Mouse (Mus musculus) hindbrain, embryonic 16.5 days (tissue): ENCODE results near the gene Nfyc. TPM values are rescaled to one million over a fixed set of nuclear protein-coding genes. Genes with fewer than 3 reads are reported as not detected.

Experiments used
- ATAC-seq: fragments of 200-750 bp; cut with Nextera tagmentation; 2 replicates; pipeline ENCODE4 v1.8.0; 2017; ENCODE audit warnings: moderate TSS enrichment, moderate library complexity
- H3K27ac ChIP-seq: fragments of 300-500 bp; sonication (generic); 2 replicates; pipeline ENCODE4 v1.5.1; 2014; ENCODE audit warnings: low read depth, mild to moderate bottlenecking, control low read depth, low read length, moderate library complexity
- H3K27me3 ChIP-seq: fragments of 300-500 bp; sonication (generic); replicated peaks from 2 replicates; pipeline ENCODE4 v1.6.1; 2014; ENCODE audit warnings: low read length; ENCODE audit not compliant: control insufficient read depth, insufficient read depth
- H3K36me3 ChIP-seq: fragments of 300-500 bp; sonication (generic); 2 replicates; pipeline ENCODE4 v1.6.1; 2014; ENCODE audit warnings: mild to moderate bottlenecking, low read length, moderate library complexity, mixed read lengths; ENCODE audit not compliant: control insufficient read depth, insufficient read depth
- H3K4me1 ChIP-seq: fragments of 300-500 bp; sonication (generic); 2 replicates; pipeline ENCODE4 v1.6.1; 2014; ENCODE audit warnings: low read depth, low read length; ENCODE audit not compliant: control insufficient read depth, insufficient read depth
- H3K4me2 ChIP-seq: fragments of 300-500 bp; sonication (generic); 2 replicates; pipeline ENCODE4 v1.6.1; 2014; ENCODE audit warnings: mild to moderate bottlenecking, low read length, control low read depth, moderate library complexity
- H3K4me3 ChIP-seq: fragments of 300-500 bp; sonication (generic); 2 replicates; pipeline ENCODE4 v1.5.1; 2014; ENCODE audit warnings: mild to moderate bottlenecking, low read length, control low read depth, moderate library complexity
- H3K9ac ChIP-seq: fragments of 300-500 bp; sonication (generic); 2 replicates; pipeline ENCODE4 v1.6.1; 2014; ENCODE audit warnings: low read depth, mild to moderate bottlenecking, control low read depth, low read length, moderate library complexity
- H3K9me3 ChIP-seq: fragments of 300-500 bp; sonication (generic); 2 replicates; pipeline ENCODE4 v1.6.1; 2014; ENCODE audit warnings: mild to moderate bottlenecking, low read length, moderate library complexity; ENCODE audit not compliant: control insufficient read depth
- WGBS: fragments of 180-500 bp; shearing (Covaris S2); extraction: QIAGEN DNeasy Blood & Tissue Kit; methylation state at CpG from one replicate; pipeline ENCODE4 v1.1.7; 2014; 5-methylcytosine and 5-hydroxymethylcytosine counted together
- polyA plus RNA-seq: library from polyadenylated mRNA; unstranded; fragments of >200 nt; fragmentation: Nextera tagmentation; extraction: Ambion mirVana; gene quantifications from 2 replicates; pipeline ENCODE4 v1.2.1, GENCODE M21; 2015

The Nfyc gene
- polyA plus RNA-seq, 1 experiment from 2014 or later, result 75.8 TPM

GRCm38 (mm10) chr4:120797985-120798725, 33.2 kb downstream of the Nfyc start:
- H3K4me1 ChIP-seq, result no peaks in the 10 kb centered on the region; the same call in 1 of the 2 replicates
- no peak overlapping the region for H3K9ac ChIP-seq
- no peak overlapping the region for H3K27ac ChIP-seq
- ATAC-seq, result no peak
- H3K9me3 ChIP-seq, result no peaks in the 10 kb centered on the region
- H3K36me3 ChIP-seq, result no peaks in the 10 kb centered on the region
- H3K27me3 ChIP-seq, result no peaks in the 10 kb centered on the region
- no peak overlapping the region for H3K4me3 ChIP-seq
- H3K4me2 ChIP-seq, result no peak overlapping the region
- WGBS, result 92% methylated on average over 4 of the region's 5 CpGs

- no peaks in the 10 kb centered on the region for H3K27me3 ChIP-seq
- no peaks in the 10 kb centered on the region for H3K9me3 ChIP-seq
- H3K4me1 ChIP-seq, result no peaks in the 10 kb centered on the region; the same call in 1 of the 2 replicates
- H3K4me3 ChIP-seq, result no peak overlapping the region
- no peak overlapping the region for H3K4me2 ChIP-seq
- ATAC-seq, result no peak
- 96% methylated on average over 2 of the region's 2 CpGs for WGBS
- H3K27ac ChIP-seq, result no peak overlapping the region
- H3K36me3 ChIP-seq, result no peaks in the 10 kb centered on the region
- no peak overlapping the region for H3K9ac ChIP-seq
Measured at GRCm38 (mm10) chr4:120796687-120797086, 34.7 kb downstream of the Nfyc start.

- Histone ChIP-seq H3K27ac (no peak overlapping the region), H3K4me2 (no peak overlapping the region), H3K4me3 (no peak overlapping the region), H3K9ac (no peak overlapping the region), H3K4me1 (no peaks in the 10 kb centered on the region; the same call in 1 of the 2 replicates), H3K9me3 (no peaks in the 10 kb centered on the region), H3K27me3 (no peaks in the 10 kb centered on the region), H3K36me3 (no peaks in the 10 kb centered on the region)
- 91% methylated on average over 1 of the region's 1 CpGs for WGBS
- ATAC-seq, result no peak
Measured at GRCm38 (mm10) chr4:120795646-120796045, 35.7 kb downstream of the Nfyc start.

- ATAC-seq, result no peak
- no peaks in the 10 kb centered on the region for H3K4me1 ChIP-seq
- no peaks in the 10 kb centered on the region for H3K27me3 ChIP-seq
- H3K9me3 ChIP-seq, result no peaks in the 10 kb centered on the region
- no peak overlapping the region for H3K27ac ChIP-seq
- no peak overlapping the region for H3K9ac ChIP-seq
- H3K4me2 ChIP-seq, result no peak overlapping the region
- H3K4me3 ChIP-seq, result no peak overlapping the region
- peaks cover 5% of the 10 kb centered on the region; the same call in 1 of the 2 replicates for H3K36me3 ChIP-seq
- WGBS, result 86% methylated on average over 2 of the region's 2 CpGs
Measured at GRCm38 (mm10) chr4:120792918-120793317, 38.5 kb downstream of the Nfyc start.

- H3K27ac ChIP-seq, result no peak overlapping the region
- peaks cover 5% of the 10 kb centered on the region; the same call in 1 of the 2 replicates for H3K36me3 ChIP-seq
- H3K4me3 ChIP-seq, result no peak overlapping the region
- no peaks in the 10 kb centered on the region for H3K4me1 ChIP-seq
- no peak overlapping the region for H3K4me2 ChIP-seq
- 94% methylated on average over 4 of the region's 4 CpGs for WGBS
- H3K9me3 ChIP-seq, result no peaks in the 10 kb centered on the region
- no peak overlapping the region for H3K9ac ChIP-seq
- H3K27me3 ChIP-seq, result no peaks in the 10 kb centered on the region
- no peak for ATAC-seq
Measured at GRCm38 (mm10) chr4:120790027-120790426, 41.3 kb downstream of the Nfyc start.

GRCm38 (mm10) chr4:120755801-120756200, 75.6 kb downstream of the Nfyc start:
- Histone ChIP-seq H3K4me1 (no peaks in the 10 kb centered on the region), H3K4me2 (no peak overlapping the region), H3K27ac (no peak overlapping the region), H3K9ac (no peak overlapping the region), H3K36me3 (peaks cover 24% of the 10 kb centered on the region), H3K4me3 (no peak overlapping the region), H3K9me3 (no peaks in the 10 kb centered on the region), H3K27me3 (no peaks in the 10 kb centered on the region)
- 59% methylated on average over 5 of the region's 5 CpGs for WGBS
- ATAC-seq, result no peak

GRCm38 (mm10) chr4:120755299-120755698, 76.1 kb downstream of the Nfyc start:
- Histone ChIP-seq H3K4me1 (no peaks in the 10 kb centered on the region), H3K27ac (no peak overlapping the region), H3K9ac (no peak overlapping the region), H3K36me3 (peaks cover 22% of the 10 kb centered on the region), H3K4me2 (no peak overlapping the region), H3K9me3 (no peaks in the 10 kb centered on the region), H3K4me3 (no peak overlapping the region), H3K27me3 (peaks cover under 1% of the 10 kb centered on the region)
- WGBS, result 0% methylated on average over 1 of the region's 1 CpGs
- ATAC-seq, result peak; percentile 50; the same call in 1 of the 2 replicates

- 51% methylated on average over 2 of the region's 2 CpGs for WGBS
- Histone ChIP-seq H3K9ac (no peak overlapping the region), H3K4me1 (peaks cover 18% of the 10 kb centered on the region), H3K27me3 (peaks cover 31% of the 10 kb centered on the region), H3K4me2 (no peak overlapping the region), H3K36me3 (no peaks in the 10 kb centered on the region), H3K4me3 (no peak overlapping the region), H3K27ac (no peak overlapping the region), H3K9me3 (no peaks in the 10 kb centered on the region)
- no peak for ATAC-seq
Measured at GRCm38 (mm10) chr4:120749601-120750000, 81.8 kb downstream of the Nfyc start.

GRCm38 (mm10) chr4:120747941-120748866, 83.2 kb downstream of the Nfyc start, which contains the start of gene Kcnq4:
Kcnq4 (minus strand) TSS chr4:120748612.
- Histone ChIP-seq H3K36me3 (no peaks in the 10 kb centered on the region), H3K9me3 (no peaks in the 10 kb centered on the region), H3K9ac (peak within 1 kb of the TSS; percentile 73), H3K4me3 (peak within 1 kb of the TSS; percentile 71), H3K4me1 (peaks cover 18% of the 10 kb centered on the region), H3K27ac (no peak within 1 kb of the TSS), H3K27me3 (peaks cover 31% of the 10 kb centered on the region), H3K4me2 (peak within 1 kb of the TSS; percentile 94)
- WGBS, result 3% methylated on average over 42 of the region's 42 CpGs
- no peak for ATAC-seq
